ENCODE assay signal across 17 mouse cellular contexts in the genomic region with DNA sequence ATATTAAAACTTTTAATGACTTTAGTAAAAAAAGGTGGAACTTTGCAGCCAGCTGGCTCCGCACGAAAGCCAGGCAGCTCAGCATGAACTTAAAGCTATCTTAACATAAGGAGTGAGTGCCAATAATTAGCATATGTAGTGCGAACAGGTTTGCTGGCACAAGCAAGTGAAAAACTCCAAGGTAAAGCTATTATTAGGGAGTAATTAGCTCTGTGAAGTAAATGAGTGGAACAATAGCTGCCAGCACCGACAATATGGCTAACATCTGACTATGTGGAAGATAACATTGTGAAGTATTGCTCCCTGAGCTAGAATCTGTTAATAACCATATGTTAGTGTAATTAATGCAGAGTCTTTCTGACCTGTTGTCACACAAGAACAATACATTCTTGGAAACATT.
DNase-seq lines count a peak whose midpoint lies in the region; ATAC-seq and TF ChIP-seq lines count a peak whose summit lies in the region.
"Had no signal": no experiment of that assay in that cellular context is flagged by ENCODE, and none has a peak within 500 bp of the region (broad histone marks: within the 10 kb centered on the region; RNA-seq: fewer than 3 reads in every experiment).

No protein-coding gene starts in this region.

- peak; percentile 38; the same call in 1 of the 2 replicates for ATAC-seq in hindbrain, postnatal 0 days
- ATAC-seq: CD4-positive, CD25-positive, alpha-beta regulatory T cell, adult 4 months had no signal

- TF ChIP-seq CTCF in brain, embryonic 14.5 days (IDR thresholded peaks at IDR 0.05; ENCODE audit: borderline replicate concordance, extremely low read depth, insufficient read depth, insufficient read length), result no peak
- TF ChIP-seq CTCF in hindbrain, postnatal 0 days (IDR thresholded peaks at IDR 0.05; ENCODE audit: low read depth), result no peak

- H3K9ac ChIP-seq in hindbrain, postnatal 0 days (replicated peaks; ENCODE audit: low read length), result no peak overlapping the region
- H3K9ac ChIP-seq: embryonic facial prominence, embryonic 13.5 days; liver, embryonic 14.5 days; neural tube, embryonic 13.5 days had no signal

- no peaks in the 10 kb centered on the region for H3K9me3 ChIP-seq in forebrain, embryonic 10.5 days
- H3K9me3 ChIP-seq in hindbrain, postnatal 0 days (ENCODE audit: low read length), result no peaks in the 10 kb centered on the region
- H3K9me3 ChIP-seq: embryonic facial prominence, embryonic 13.5 days; neural tube, embryonic 13.5 days had no signal

- H3K27me3 ChIP-seq in forebrain, embryonic 10.5 days (ENCODE audit: poor library complexity, severe bottlenecking), result peaks cover 4% of the 10 kb centered on the region; the same call in 1 of the 2 replicates
- H3K27me3 ChIP-seq in hindbrain, postnatal 0 days (ENCODE audit: insufficient read depth, low read length), result no peaks in the 10 kb centered on the region
- H3K27me3 ChIP-seq: embryonic facial prominence, embryonic 13.5 days; neural tube, embryonic 13.5 days had no signal

- no peak overlapping the region for H3K4me3 ChIP-seq in forebrain, embryonic 10.5 days
- H3K4me3 ChIP-seq in hindbrain, postnatal 0 days (ENCODE audit: low read length), result no peak overlapping the region
- H3K4me3 ChIP-seq: embryonic facial prominence, embryonic 13.5 days; neural tube, embryonic 13.5 days had no signal

- H3K4me1 ChIP-seq in forebrain, embryonic 10.5 days, result peaks cover 34% of the 10 kb centered on the region
- H3K4me1 ChIP-seq in hindbrain, postnatal 0 days (ENCODE audit: insufficient read depth, low read length), result no peaks in the 10 kb centered on the region

- no peaks in the 10 kb centered on the region for H3K36me3 ChIP-seq in forebrain, embryonic 10.5 days (replicated peaks)
- no peaks in the 10 kb centered on the region for H3K36me3 ChIP-seq in hindbrain, postnatal 0 days (ENCODE audit: insufficient read depth, low read length)
- H3K36me3 ChIP-seq: embryonic facial prominence, embryonic 13.5 days; neural tube, embryonic 13.5 days had no signal

- H3K27ac ChIP-seq in forebrain, embryonic 10.5 days, result peak overlapping the region; percentile 6; the same call in 1 of the 2 replicates
- H3K27ac ChIP-seq in hindbrain, postnatal 0 days, result no peak overlapping the region
- H3K27ac ChIP-seq: embryonic facial prominence, embryonic 13.5 days; liver, embryonic 14.5 days; neural tube, embryonic 13.5 days had no signal

- H3K4me2 ChIP-seq in hindbrain, postnatal 0 days (ENCODE audit: low read depth, low read length), result no peak overlapping the region
- H3K4me2 ChIP-seq: embryonic facial prominence, embryonic 13.5 days; heart, embryonic 11.5 days; neural tube, embryonic 13.5 days had no signal

- no peak for TF ChIP-seq POLR2A in brain, embryonic 14.5 days (IDR thresholded peaks at IDR 0.05; ENCODE audit: borderline replicate concordance, extremely low read depth, insufficient read depth, insufficient read length, poor library complexity, severe bottlenecking)

- WGBS in forebrain, embryonic 10.5 days, result 40% methylated on average over 4 of the region's 4 CpGs
- WGBS in hindbrain, postnatal 0 days, result 25% methylated on average over 4 of the region's 4 CpGs

- peak; percentile 9 for DNase-seq in layer of hippocampus, adult 11-12 months (ENCODE audit: low spot score)
- DNase-seq in layer of hippocampus, postnatal 10 days (ENCODE audit: low spot score in 2 of 2), result no peak
- DNase-seq in brain, embryonic 14.5 days (ENCODE audit: low read depth), result peak; percentile 94
- DNase-seq in forebrain, embryonic 10.5 days (ENCODE audit: extremely low spot score, low spot score), result no peak
- DNase-seq in hindbrain, postnatal 0 days (ENCODE audit: low spot score), result peak; percentile 56
- DNase-seq in left cerebral cortex, adult 9 months (ENCODE audit: low spot score in 2 of 2), result no peak
- no peak for DNase-seq in adipocyte (ENCODE audit: low spot score)
- DNase-seq: gastrocnemius, postnatal 36 days; heart, postnatal 36 days; kidney, adult 2 months; lung, postnatal 10 days; spleen, adult 18-20 months had no signal

Comparison
In these comparisons a context has a peak if more than half of its experiments do, and no peak if none do; other contexts are left out.
1. DNase-seq: peak in layer of hippocampus, adult 11-12 months (single experiment), brain, embryonic 14.5 days (single experiment) and hindbrain, postnatal 0 days (single experiment); none in layer of hippocampus, postnatal 10 days (0 of 2), forebrain, embryonic 10.5 days (single experiment), left cerebral cortex, adult 9 months (0 of 2) and adipocyte (single experiment).